Mouse (Mus musculus) forebrain, embryonic 12.5 days (tissue): ENCODE results near the gene Slc35a5. TPM values are rescaled to one million over a fixed set of nuclear protein-coding genes. Genes with fewer than 3 reads are reported as not detected.

Source experiments
- ATAC-seq: fragments of 200-750 bp; cut with Nextera tagmentation; 2 replicates; pipeline ENCODE4 v1.8.0; 2017; ENCODE audit warnings: moderate TSS enrichment; ENCODE audit not compliant: low FRiP score
- H3K27ac ChIP-seq: fragments of 300-500 bp; sonication (generic); 2 replicates; pipeline ENCODE4 v1.5.1; 2016; ENCODE audit warnings: mild to moderate bottlenecking
- H3K27me3 ChIP-seq: fragments of 300-500 bp; sonication (generic); 2 replicates; pipeline ENCODE4 v1.6.1; 2016; ENCODE audit warnings: mild to moderate bottlenecking
- H3K36me3 ChIP-seq: fragments of 300-500 bp; sonication (generic); replicated peaks from 2 replicates; pipeline ENCODE4 v1.6.1; 2016; ENCODE audit warnings: mild to moderate bottlenecking
- H3K4me1 ChIP-seq: fragments of 300-500 bp; sonication (generic); 2 replicates; pipeline ENCODE4 v1.6.1; 2016
- H3K4me2 ChIP-seq: fragments of 300-500 bp; sonication (generic); 2 replicates; pipeline ENCODE4 v1.6.1; 2016; ENCODE audit warnings: mild to moderate bottlenecking, moderate library complexity
- H3K4me3 ChIP-seq: fragments of 300-500 bp; sonication (generic); replicated peaks from 2 replicates; pipeline ENCODE4 v1.5.1; 2016; ENCODE audit warnings: mild to moderate bottlenecking
- H3K9ac ChIP-seq: fragments of 300-500 bp; sonication (generic); 2 replicates; pipeline ENCODE4 v1.6.1; 2016; ENCODE audit warnings: mild to moderate bottlenecking
- H3K9me3 ChIP-seq: fragments of 300-500 bp; sonication (generic); 2 replicates; pipeline ENCODE4 v1.6.1; 2016
- WGBS: fragments of 180-500 bp; shearing (Covaris S2); methylation state at CpG from one replicate; pipeline ENCODE4 v1.1.7; 2016; 5-methylcytosine and 5-hydroxymethylcytosine counted together
- polyA plus RNA-seq: library from polyadenylated mRNA; unstranded; fragments of >200 nt; fragmentation: Nextera tagmentation; extraction: Ambion mirVana; gene quantifications from 2 replicates; pipeline ENCODE4 v1.2.1, GENCODE M21; 2016

Gene Slc35a5
- polyA plus RNA-seq, 1 experiment from 2014 or later, result 20.5 TPM

DNA sequence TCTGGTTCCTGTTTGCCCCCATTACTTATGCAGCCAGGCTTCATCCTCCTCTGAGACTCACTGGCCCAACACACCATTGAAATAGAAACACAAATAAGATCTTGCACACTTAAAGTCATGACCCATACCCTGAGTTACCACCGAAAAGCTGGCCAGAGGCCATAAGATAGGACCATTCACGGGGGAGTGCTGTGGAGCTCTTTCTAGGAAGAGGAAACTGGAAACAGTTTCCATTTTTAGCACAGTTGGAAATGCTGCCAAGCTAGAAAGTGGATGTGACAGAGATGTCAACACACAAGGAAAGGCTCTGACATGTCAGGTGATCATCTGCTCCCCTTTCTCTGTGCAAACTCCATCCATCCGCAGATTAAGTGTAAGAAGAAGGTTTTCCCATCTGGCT lies 57.6 kb downstream of the Slc35a5 start:
- Histone ChIP-seq H3K36me3 (no peaks in the 10 kb centered on the region), H3K27me3 (peaks cover 4% of the 10 kb centered on the region; the same call in 1 of the 2 replicates), H3K4me1 (no peaks in the 10 kb centered on the region), H3K9me3 (no peaks in the 10 kb centered on the region), H3K4me3 (no peak overlapping the region), H3K27ac (no peak overlapping the region), H3K4me2 (no peak overlapping the region), H3K9ac (no peak overlapping the region)
- ATAC-seq, result no peak
- 91% methylated on average over 3 of the region's 3 CpGs for WGBS

DNA sequence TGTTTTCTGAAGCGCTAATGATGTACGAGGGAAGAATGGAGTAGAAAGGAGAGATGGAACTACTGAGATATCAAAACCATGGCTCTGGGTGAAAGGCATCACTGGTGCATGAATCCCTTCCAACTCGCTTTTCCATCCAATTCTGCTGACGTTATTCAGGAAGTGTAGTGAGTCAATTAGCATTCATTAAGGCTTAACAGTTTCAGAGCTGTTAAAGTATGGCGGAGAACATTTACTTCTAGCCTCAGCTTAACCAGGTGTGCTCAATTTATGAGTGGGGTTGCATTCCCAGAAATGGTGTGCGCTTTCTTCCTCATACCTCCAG lies 59.7 kb downstream of the Slc35a5 start:
- Histone ChIP-seq H3K4me2 (no peak overlapping the region), H3K9ac (no peak overlapping the region)
- no peak for ATAC-seq

GRCm38 (mm10) chr16:45098186-45098885 lies 60.2 kb downstream of the Slc35a5 start:
- WGBS, result 64% methylated on average over 10 of the region's 10 CpGs
- Histone ChIP-seq H3K27me3 (peaks cover 4% of the 10 kb centered on the region; the same call in 1 of the 2 replicates), H3K4me2 (no peak overlapping the region), H3K4me1 (peaks cover 11% of the 10 kb centered on the region), H3K36me3 (no peaks in the 10 kb centered on the region), H3K9me3 (no peaks in the 10 kb centered on the region), H3K9ac (no peak overlapping the region), H3K27ac (0 out of 2 replicates have a peak overlapping the region, but pooled peaks have one; percentile 36), H3K4me3 (no peak overlapping the region)
- no peak for ATAC-seq

More for the DNA sequence above, 59.7 kb downstream of the Slc35a5 start:
- Histone ChIP-seq H3K36me3 (no peaks in the 10 kb centered on the region), H3K9me3 (no peaks in the 10 kb centered on the region), H3K27me3 (peaks cover 4% of the 10 kb centered on the region; the same call in 1 of the 2 replicates), H3K4me1 (peaks cover 7% of the 10 kb centered on the region), H3K27ac (0 out of 2 replicates have a peak overlapping the region, but pooled peaks have one; percentile 36), H3K4me3 (no peak overlapping the region)
- WGBS, result 67% methylated on average over 6 of the region's 6 CpGs

GRCm38 (mm10) chr16:45097467-45097866 lies 61.0 kb downstream of the Slc35a5 start:
- Histone ChIP-seq H3K27me3 (peaks cover 4% of the 10 kb centered on the region; the same call in 1 of the 2 replicates), H3K4me3 (no peak overlapping the region), H3K4me2 (no peak overlapping the region), H3K4me1 (peaks cover 15% of the 10 kb centered on the region), H3K9ac (no peak overlapping the region), H3K9me3 (no peaks in the 10 kb centered on the region), H3K27ac (no peak overlapping the region), H3K36me3 (no peaks in the 10 kb centered on the region)
- no peak for ATAC-seq
- WGBS, result 97% methylated on average over 2 of the region's 2 CpGs

- Histone ChIP-seq H3K4me2 (no peak overlapping the region), H3K4me1 (peaks cover 15% of the 10 kb centered on the region), H3K9ac (no peak overlapping the region), H3K9me3 (no peaks in the 10 kb centered on the region), H3K36me3 (no peaks in the 10 kb centered on the region), H3K27ac (no peak overlapping the region), H3K4me3 (no peak overlapping the region), H3K27me3 (peaks cover 4% of the 10 kb centered on the region; the same call in 1 of the 2 replicates)
- WGBS, result 93% methylated on average over 26 of the region's 26 CpGs
- no peak for ATAC-seq
These were observed 62.7 kb downstream of the Slc35a5 start for GRCm38 (mm10) chr16:45095561-45096482.

GRCm38 (mm10) chr16:45095030-45095429 lies 63.5 kb downstream of the Slc35a5 start:
- peaks cover 4% of the 10 kb centered on the region; the same call in 1 of the 2 replicates for H3K27me3 ChIP-seq
- no peak overlapping the region for H3K4me2 ChIP-seq
- H3K4me3 ChIP-seq, result no peak overlapping the region
- H3K9me3 ChIP-seq, result no peaks in the 10 kb centered on the region
- peaks cover 15% of the 10 kb centered on the region for H3K4me1 ChIP-seq
- H3K27ac ChIP-seq, result no peak overlapping the region
- ATAC-seq, result 0 out of 2 replicates have a peak, but pooled peaks have one; percentile 8
- H3K36me3 ChIP-seq, result no peaks in the 10 kb centered on the region
- no peak overlapping the region for H3K9ac ChIP-seq
- 92% methylated on average over 13 of the region's 13 CpGs for WGBS

DNA sequence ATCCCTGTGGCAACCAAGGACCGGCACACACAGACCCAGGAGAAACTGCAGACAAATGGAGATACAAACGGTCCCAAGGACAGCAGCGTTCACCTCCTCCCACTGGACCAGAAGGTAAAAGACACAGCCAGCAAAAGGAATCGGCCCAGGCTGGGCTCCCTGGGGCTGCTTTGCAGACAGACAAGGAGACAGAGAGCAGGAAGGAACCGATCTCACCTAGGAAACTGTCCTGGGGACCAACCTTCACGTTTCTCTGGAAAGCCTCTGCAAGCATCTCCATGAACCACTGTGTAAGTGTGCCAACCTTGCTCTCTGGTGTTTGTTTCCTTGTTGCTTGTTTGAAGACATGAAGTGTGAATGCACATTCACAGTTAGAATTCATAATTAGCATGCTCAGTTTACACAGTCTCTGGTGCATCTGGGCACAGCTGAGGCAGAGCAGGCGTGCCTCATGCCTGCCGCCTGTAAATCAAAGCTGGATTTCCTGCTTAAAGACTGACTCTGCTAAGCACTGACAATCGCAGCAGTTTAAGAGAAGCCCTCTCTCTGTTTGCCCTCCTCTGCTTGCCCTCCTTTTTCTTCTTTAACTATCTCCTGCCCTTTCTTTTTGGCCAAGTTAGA lies 64.3 kb downstream of the Slc35a5 start:
- Histone ChIP-seq H3K9ac (peak overlapping the region; percentile 48), H3K36me3 (no peaks in the 10 kb centered on the region), H3K27ac (no peak overlapping the region), H3K4me2 (peak overlapping the region; percentile 51), H3K9me3 (no peaks in the 10 kb centered on the region), H3K4me3 (peak overlapping the region; percentile 30), H3K27me3 (peaks cover 4% of the 10 kb centered on the region; the same call in 1 of the 2 replicates), H3K4me1 (peaks cover 15% of the 10 kb centered on the region)
- peak; percentile 68; the same call in 1 of the 2 replicates for ATAC-seq
- WGBS, result 5% methylated on average over 9 of the region's 9 CpGs

DNA sequence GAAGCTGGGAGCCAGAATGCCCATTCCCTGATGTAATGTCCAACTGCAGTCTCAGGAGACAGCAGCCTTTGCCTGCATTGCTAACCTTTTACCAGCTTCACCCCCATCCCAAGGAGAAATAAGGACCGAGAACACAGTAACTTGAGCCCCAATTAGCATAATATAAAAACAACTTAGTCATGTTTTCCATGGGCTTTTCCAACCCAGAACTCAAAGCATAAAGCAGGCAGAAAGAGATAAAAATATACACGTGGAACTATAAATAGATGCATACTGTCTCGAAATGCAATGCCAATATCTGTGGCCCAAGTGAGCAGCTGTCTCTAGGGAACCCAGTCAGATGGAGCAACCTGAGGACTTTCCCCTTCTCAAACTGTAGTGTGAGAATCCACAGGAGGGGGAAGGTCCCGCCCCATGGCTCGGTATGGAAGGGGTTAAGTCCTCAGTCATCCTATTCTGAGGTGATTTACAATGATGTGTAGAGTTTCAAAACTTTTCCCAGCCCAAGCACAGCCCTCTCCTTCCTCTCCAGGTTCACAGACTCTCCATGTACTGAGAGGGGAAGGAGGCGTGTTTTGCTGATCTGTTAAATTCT lies 65.3 kb downstream of the Slc35a5 start, which contains the start of gene Ccdc80:
TSS of gene Ccdc80 (plus strand) at position 266 of the 595 bp plus-strand sequence.
- H3K9ac ChIP-seq, result peak within 1 kb of the TSS; percentile 48
- ATAC-seq, result no peak
- no peaks in the 10 kb centered on the region for H3K9me3 ChIP-seq
- peaks cover 15% of the 10 kb centered on the region for H3K4me1 ChIP-seq
- H3K36me3 ChIP-seq, result no peaks in the 10 kb centered on the region
- peaks cover 4% of the 10 kb centered on the region; the same call in 1 of the 2 replicates for H3K27me3 ChIP-seq
- H3K27ac ChIP-seq, result no peak within 1 kb of the TSS
- 31% methylated on average over 6 of the region's 6 CpGs for WGBS
- H3K4me3 ChIP-seq, result peak within 1 kb of the TSS; percentile 30
- H3K4me2 ChIP-seq, result peak within 1 kb of the TSS; percentile 51

DNA sequence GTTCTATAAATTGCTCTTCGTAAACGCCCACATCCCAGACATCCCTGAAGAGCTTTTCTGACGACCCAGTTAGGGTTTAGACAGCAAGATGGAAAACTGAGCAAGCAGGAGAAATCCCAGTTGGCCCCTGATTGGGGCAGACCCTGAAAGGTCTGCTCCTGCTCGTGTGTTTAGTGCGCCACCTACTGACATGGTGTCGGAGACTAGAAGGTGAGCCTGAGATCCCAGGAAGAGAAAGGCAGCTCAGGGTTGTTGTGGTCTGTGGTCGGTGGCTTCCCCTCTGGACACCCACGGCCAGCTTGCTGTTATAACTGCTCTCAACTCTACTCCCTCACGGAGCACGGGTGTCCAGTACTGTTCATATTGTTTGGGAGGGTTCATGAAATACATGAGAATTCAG lies 68.5 kb downstream of the Slc35a5 start:
- 13% methylated on average over 10 of the region's 10 CpGs for WGBS
- Histone ChIP-seq H3K4me1 (peaks cover 15% of the 10 kb centered on the region), H3K36me3 (no peaks in the 10 kb centered on the region), H3K9ac (no peak overlapping the region), H3K9me3 (no peaks in the 10 kb centered on the region), H3K4me3 (no peak overlapping the region), H3K4me2 (no peak overlapping the region), H3K27me3 (no peaks in the 10 kb centered on the region), H3K27ac (no peak overlapping the region)
- ATAC-seq, result peak; percentile 83
